Mouse (Mus musculus) heart, adult 2 months (tissue): ENCODE data around the gene Myl9.
A peak's percentile ranks its signal among the peaks of the same experiment; 100 is the strongest.

ENCODE experiments used
- CTCF ChIP-seq: fragments of 200-600 bp; IDR thresholded peaks from 2 replicates; pipeline ENCODE4 v1.8.1; 2022; ENCODE audit warnings: antibody characterized with exemption, mild to moderate bottlenecking, moderate library complexity
- POLR2A ChIP-seq: fragments of 200-500 bp; IDR thresholded peaks from 2 replicates; pipeline ENCODE4 v1.6.1; 2011; ENCODE audit warnings: mild to moderate bottlenecking, low read depth, low read length, control low read depth; ENCODE audit not compliant: insufficient read depth

DNA sequence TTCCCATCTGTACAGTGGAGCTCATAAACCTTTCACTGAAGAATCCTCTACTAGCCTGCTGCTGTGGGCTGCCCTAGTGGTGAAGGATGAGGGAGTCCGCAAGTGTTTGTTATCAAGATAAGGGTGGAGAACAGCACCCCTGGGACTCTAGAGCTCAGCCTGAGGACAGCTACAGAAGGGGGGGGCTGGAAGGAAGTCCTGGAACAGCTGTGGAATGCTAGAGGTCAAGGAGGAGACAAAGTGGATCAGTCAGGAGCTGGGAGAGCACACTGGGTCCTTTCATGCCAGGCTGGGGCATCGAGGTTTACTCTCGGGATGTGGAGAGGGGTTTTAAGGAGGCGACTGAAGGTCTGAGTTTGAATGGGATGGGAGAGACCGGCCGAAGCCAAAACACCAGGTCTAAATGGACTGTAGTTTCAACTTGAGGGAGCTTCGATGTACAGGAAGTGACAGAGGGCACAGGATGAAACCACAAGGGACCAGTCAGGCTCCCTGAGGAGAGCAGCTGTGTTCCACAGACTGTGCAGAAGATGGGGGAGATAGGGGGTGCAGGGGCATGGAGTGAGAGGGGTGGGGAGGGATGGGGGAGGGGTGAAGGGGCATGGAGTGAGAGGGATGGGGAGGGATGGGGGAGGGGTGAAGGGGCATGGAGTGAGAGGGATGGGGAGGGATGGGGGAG is 2.2 kb downstream of the Myl9 start:
- TF ChIP-seq CTCF (peak; percentile 33), POLR2A (no peak)
